ENCODE assay signal across 28 mouse cellular contexts in genomic region chr12:24606166-24606565, GRCm38 (mm10). TPM values are rescaled to one million over a fixed set of nuclear protein-coding genes. Genes with fewer than 3 reads are reported as not detected.
DNase-seq lines count a peak whose midpoint lies in the region; ATAC-seq and TF ChIP-seq lines count a peak whose summit lies in the region.
"Had no signal": no experiment of that assay in that cellular context is flagged by ENCODE, and none has a peak within 500 bp of the region (broad histone marks: within the 10 kb centered on the region; RNA-seq: fewer than 3 reads in every experiment).

No protein-coding gene starts in this region.

- TF ChIP-seq CTCF in G1E (IDR thresholded peaks at IDR 0.05; ENCODE audit: low read depth, low read length) = no peak
- TF ChIP-seq CTCF in brain, embryonic 14.5 days (IDR thresholded peaks at IDR 0.05; ENCODE audit: borderline replicate concordance, extremely low read depth, insufficient read depth, insufficient read length) = no peak

- WGBS in forebrain, embryonic 11.5 days = 47% methylated on average over 10 of the region's 10 CpGs
- 31% methylated on average over 10 of the region's 10 CpGs for WGBS in forebrain, embryonic 16.5 days

- no peak overlapping the region for H3K27ac ChIP-seq in forebrain, embryonic 11.5 days (ENCODE audit: low read depth, low read length)
- no peak overlapping the region for H3K27ac ChIP-seq in forebrain, embryonic 16.5 days (ENCODE audit: low read length)
- H3K27ac ChIP-seq: embryonic facial prominence, embryonic 12.5 days; embryonic facial prominence, embryonic 15.5 days; forebrain, embryonic 13.5 days; heart, adult 2 months; heart, embryonic 10.5 days; heart, embryonic 13.5 days; hindbrain, embryonic 14.5 days; hindbrain, postnatal 0 days had no signal

- H3K9me3 ChIP-seq in forebrain, embryonic 11.5 days (ENCODE audit: control insufficient read depth, low read length) = no peaks in the 10 kb centered on the region
- H3K9me3 ChIP-seq in forebrain, embryonic 16.5 days (ENCODE audit: control insufficient read depth, low read length) = no peaks in the 10 kb centered on the region
- no peaks in the 10 kb centered on the region for H3K9me3 ChIP-seq in G1E (replicated peaks)
- H3K9me3 ChIP-seq: embryonic facial prominence, embryonic 12.5 days; embryonic facial prominence, embryonic 15.5 days; forebrain, embryonic 13.5 days; heart, embryonic 10.5 days; heart, embryonic 13.5 days had no signal

- DNase-seq in forebrain, embryonic 11.5 days (ENCODE audit: low spot score) = no peak
- peak; percentile 37 for DNase-seq in G1E (ENCODE audit: low spot score)
- DNase-seq in brain, embryonic 14.5 days (ENCODE audit: low read depth) = peak; percentile 61
- DNase-seq in layer of hippocampus, adult 8-10 months (ENCODE audit: low spot score in 2 of 2) = no peak
- DNase-seq in natural killer cell, adult 2 months (ENCODE audit: low spot score in 2 of 2) = no peak
- DNase-seq: adrenal gland, adult 8-10 months; adrenal gland, postnatal 25 days; B cell, adult 2 months; cerebellum, adult 18-20 months; cerebellum, adult 9-10 months; cerebellum, postnatal 14 days; gastrocnemius, postnatal 25 days; heart, adult 2 months; heart, postnatal 14 days; heart, postnatal 4 days; kidney, adult 18-20 months had no signal

- H3K4me2 ChIP-seq in forebrain, embryonic 11.5 days (ENCODE audit: low read depth, low read length, severe bottlenecking) = no peak overlapping the region
- H3K4me2 ChIP-seq in forebrain, embryonic 16.5 days (ENCODE audit: low read length) = no peak overlapping the region
- H3K4me2 ChIP-seq: embryonic facial prominence, embryonic 12.5 days; embryonic facial prominence, embryonic 15.5 days; forebrain, embryonic 13.5 days; heart, embryonic 13.5 days; hindbrain, embryonic 14.5 days had no signal

- H3K9ac ChIP-seq in forebrain, embryonic 11.5 days (ENCODE audit: low read length) = no peak overlapping the region
- no peak overlapping the region for H3K9ac ChIP-seq in forebrain, embryonic 16.5 days (replicated peaks; ENCODE audit: low read depth, low read length)
- H3K9ac ChIP-seq: embryonic facial prominence, embryonic 12.5 days; embryonic facial prominence, embryonic 15.5 days; forebrain, embryonic 13.5 days; heart, embryonic 13.5 days; hindbrain, embryonic 14.5 days had no signal

- H3K27me3 ChIP-seq in forebrain, embryonic 11.5 days (ENCODE audit: control insufficient read depth, insufficient read depth, low read length) = no peaks in the 10 kb centered on the region
- no peaks in the 10 kb centered on the region for H3K27me3 ChIP-seq in forebrain, embryonic 16.5 days (replicated peaks; ENCODE audit: control insufficient read depth, insufficient read depth, low read length)
- no peaks in the 10 kb centered on the region for H3K27me3 ChIP-seq in G1E (ENCODE audit: insufficient read depth, low read length)
- H3K27me3 ChIP-seq: CH12.LX; embryonic facial prominence, embryonic 12.5 days; embryonic facial prominence, embryonic 15.5 days; forebrain, embryonic 13.5 days; heart, embryonic 13.5 days had no signal

- TF ChIP-seq POLR2A in brain, embryonic 14.5 days (IDR thresholded peaks at IDR 0.05; ENCODE audit: borderline replicate concordance, extremely low read depth, insufficient read depth, insufficient read length, poor library complexity, severe bottlenecking) = no peak

- no peaks in the 10 kb centered on the region for H3K4me1 ChIP-seq in forebrain, embryonic 11.5 days (replicated peaks; ENCODE audit: control insufficient read depth, insufficient read depth, low read length)
- H3K4me1 ChIP-seq in forebrain, embryonic 16.5 days (replicated peaks; ENCODE audit: control insufficient read depth, insufficient read depth, low read length) = 0 out of 2 replicates have a peak, but pooled peaks cover 2% of the 10 kb centered on the region
- peaks cover 53% of the 10 kb centered on the region for H3K4me1 ChIP-seq in G1E (ENCODE audit: insufficient read depth, low read depth, low read length)
- H3K4me1 ChIP-seq: embryonic facial prominence, embryonic 12.5 days; embryonic facial prominence, embryonic 15.5 days; heart, embryonic 10.5 days; heart, embryonic 13.5 days had no signal

- ATAC-seq in forebrain, embryonic 11.5 days (replicated peaks; ENCODE audit: low FRiP score) = peak; percentile 30; the same call in 1 of the 2 replicates
- ATAC-seq in forebrain, embryonic 16.5 days = no peak
- ATAC-seq in G1E (ENCODE audit: extremely low read depth, insufficient number of reproducible peaks, low FRiP score, poor library complexity, severe bottlenecking) = 0 out of 2 replicates have a peak, but pooled peaks have one; percentile 10
- ATAC-seq: activated CD4-positive, CD25-positive, alpha-beta regulatory T cell, adult 4 months; forebrain, embryonic 13.5 days; hindbrain, postnatal 0 days; inflammation-experienced regulatory T-cells, adult 6 months; intestine, embryonic 16.5 days had no signal

- no peak overlapping the region for H3K4me3 ChIP-seq in forebrain, embryonic 11.5 days (ENCODE audit: low read depth, low read length)
- H3K4me3 ChIP-seq in forebrain, embryonic 16.5 days (replicated peaks; ENCODE audit: low read length) = no peak overlapping the region
- peak overlapping the region; percentile 63 for H3K4me3 ChIP-seq in G1E (ENCODE audit: low read depth, low read length)
- H3K4me3 ChIP-seq: embryonic facial prominence, embryonic 12.5 days; embryonic facial prominence, embryonic 15.5 days; forebrain, embryonic 13.5 days; heart, adult 2 months; heart, embryonic 10.5 days; heart, embryonic 13.5 days had no signal

- no peaks in the 10 kb centered on the region for H3K36me3 ChIP-seq in forebrain, embryonic 11.5 days (ENCODE audit: control insufficient read depth, insufficient read depth, low read length)
- no peaks in the 10 kb centered on the region for H3K36me3 ChIP-seq in forebrain, embryonic 16.5 days (ENCODE audit: control insufficient read depth, insufficient read depth)
- H3K36me3 ChIP-seq in G1E (replicated peaks) = peaks cover 51% of the 10 kb centered on the region
- H3K36me3 ChIP-seq: embryonic facial prominence, embryonic 12.5 days; embryonic facial prominence, embryonic 15.5 days had no signal

RNA-seq across cellular contexts. Expression of gene Grhl1, which starts 34.1 kb away (rescaled TPM):
- polyA plus RNA-seq in forebrain, embryonic 11.5 days (2014; fragmentation: Nextera tagmentation; extraction: Ambion mirVana) = 0.40 and 0.61 TPM in 2 replicates
- 0.89 and 1.0 TPM in 2 replicates for polyA plus RNA-seq in forebrain, embryonic 16.5 days (2015; fragmentation: Nextera tagmentation; extraction: Ambion mirVana)
- total RNA-seq in G1E (2014; fragmentation: Nextera tagmentation) (2.0 and 4.4 TPM in 2 replicates), G1E (2017) (2.1 and 3.0 TPM in 2 replicates)
- polyA plus RNA-seq in G1E (2012) = 0.57 and 0.59 TPM in 2 replicates
- 1.1 and 1.3 TPM in 2 replicates for polyA plus RNA-seq in brain, embryonic 14.5 days (2012; rRNA removed)
- total RNA-seq in layer of hippocampus, adult 8-10 months (2022) = 10 to 100 TPM; 21.8 to 28.0 (median 24.9) TPM

RNA-seq across cellular contexts. Expression of gene Klf11, which starts 44.9 kb away (rescaled TPM):
- 13.1 and 13.5 TPM in 2 replicates for polyA plus RNA-seq in forebrain, embryonic 11.5 days (2014; fragmentation: Nextera tagmentation; extraction: Ambion mirVana)
- 19.1 and 20.1 TPM in 2 replicates for polyA plus RNA-seq in forebrain, embryonic 16.5 days (2015; fragmentation: Nextera tagmentation; extraction: Ambion mirVana)
- total RNA-seq in G1E (2014; fragmentation: Nextera tagmentation) (16.0 and 18.9 TPM in 2 replicates), G1E (2017) (7.0 and 7.5 TPM in 2 replicates)
- polyA plus RNA-seq in G1E (2012) = 17.4 and 19.2 TPM in 2 replicates
- 15.1 and 19.6 TPM in 2 replicates for polyA plus RNA-seq in brain, embryonic 14.5 days (2012; rRNA removed)
- 1 to 10 TPM; 4.5 to 5.6 (median 5.2) TPM for total RNA-seq in layer of hippocampus, adult 8-10 months (2022)

Comparison
In these comparisons a context has a peak if more than half of its experiments do, and no peak if none do; other contexts are left out.
1. DNase-seq: peak in G1E (single experiment) and brain, embryonic 14.5 days (single experiment); none in forebrain, embryonic 11.5 days (single experiment), layer of hippocampus, adult 8-10 months (0 of 2) and natural killer cell, adult 2 months (0 of 2).